Mouse (Mus musculus) bone marrow, adult 2 months (tissue): Measurements from ENCODE around the gene Ergic1.

Source experiments
- CTCF ChIP-seq: fragments of 200-500 bp; IDR thresholded peaks from 2 replicates; pipeline ENCODE4 v1.5.1; 2011; ENCODE audit warnings: low read length, control low read depth; ENCODE audit not compliant: control insufficient read depth, insufficient read depth
- POLR2A ChIP-seq: fragments of 200-500 bp; IDR thresholded peaks from 2 replicates; pipeline ENCODE4 v1.6.1; 2011; ENCODE audit warnings: low read depth, mild to moderate bottlenecking, control low read depth, low read length, borderline replicate concordance; ENCODE audit not compliant: control insufficient read depth

GRCm38 (mm10) chr17:26637851-26638250 is 76.6 kb downstream of the Ergic1 start:
- TF ChIP-seq CTCF (no peak), POLR2A (no peak)
